Mouse (Mus musculus) right cerebral cortex, postnatal 4 days (tissue): ENCODE data around the gene Vps33b.
A peak's percentile ranks its signal among the peaks of the same experiment; 100 is the strongest.

ENCODE experiments used
- DNase-seq: peaks from one replicate; pipeline ENCODE4 v3.0.0-alpha.2; 2022

Vps33b gene

GRCm38 (mm10) chr7:80269751-80270255, 354 bp downstream of the Vps33b start:
- DNase-seq, result no peak

GRCm38 (mm10) chr7:80273456-80273855, 4.0 kb downstream of the Vps33b start:
- DNase-seq, result no peak

GRCm38 (mm10) chr7:80276374-80276773, 6.9 kb downstream of the Vps33b start:
- DNase-seq, result no peak

- no peak for DNase-seq
These were observed 10.6 kb downstream of the Vps33b start for GRCm38 (mm10) chr7:80280032-80280431.

GRCm38 (mm10) chr7:80280998-80281397, 11.5 kb downstream of the Vps33b start:
- no peak for DNase-seq

- no peak for DNase-seq
These were observed 12.2 kb downstream of the Vps33b start for GRCm38 (mm10) chr7:80281646-80282045.

GRCm38 (mm10) chr7:80283226-80283918, 13.9 kb downstream of the Vps33b start:
- no peak for DNase-seq

GRCm38 (mm10) chr7:80284391-80284790, 14.9 kb downstream of the Vps33b start:
- no peak for DNase-seq

GRCm38 (mm10) chr7:80285725-80286124, 16.3 kb downstream of the Vps33b start:
- DNase-seq, result no peak

- no peak for DNase-seq
These were observed 18.3 kb downstream of the Vps33b start for GRCm38 (mm10) chr7:80287736-80288135.

GRCm38 (mm10) chr7:80294062-80294763, 24.8 kb downstream of the Vps33b start, which contains the start of gene Prc1:
Gene Prc1, plus strand, starts transcription at chr7:80294450.
- DNase-seq, result peak; percentile 98

- DNase-seq, result no peak
These were observed 25.6 kb downstream of the Vps33b start for GRCm38 (mm10) chr7:80294764-80295648.

- no peak for DNase-seq
These were observed 27.0 kb downstream of the Vps33b start for GRCm38 (mm10) chr7:80296462-80296861.

GRCm38 (mm10) chr7:80297041-80297440, 27.6 kb downstream of the Vps33b start:
- DNase-seq, result no peak

GRCm38 (mm10) chr7:80298754-80299153, 29.3 kb downstream of the Vps33b start:
- no peak for DNase-seq

- no peak for DNase-seq
These were observed 30.1 kb downstream of the Vps33b start for GRCm38 (mm10) chr7:80299568-80299967.

- no peak for DNase-seq
These were observed 32.1 kb downstream of the Vps33b start for GRCm38 (mm10) chr7:80301522-80301921.

- DNase-seq, result no peak
These were observed 38.3 kb downstream of the Vps33b start for GRCm38 (mm10) chr7:80307766-80308165.

- no peak for DNase-seq
These were observed 41.3 kb downstream of the Vps33b start for GRCm38 (mm10) chr7:80310771-80311170.

- DNase-seq, result no peak
These were observed 46.3 kb downstream of the Vps33b start for GRCm38 (mm10) chr7:80315733-80316132.

- DNase-seq, result no peak
These were observed 48.1 kb downstream of the Vps33b start for GRCm38 (mm10) chr7:80317439-80318115.

- DNase-seq, result no peak
These were observed 49.2 kb downstream of the Vps33b start for GRCm38 (mm10) chr7:80318670-80319069.
